Comparison of ENCODE assay signal across 9 mouse cellular contexts in the genomic region with DNA sequence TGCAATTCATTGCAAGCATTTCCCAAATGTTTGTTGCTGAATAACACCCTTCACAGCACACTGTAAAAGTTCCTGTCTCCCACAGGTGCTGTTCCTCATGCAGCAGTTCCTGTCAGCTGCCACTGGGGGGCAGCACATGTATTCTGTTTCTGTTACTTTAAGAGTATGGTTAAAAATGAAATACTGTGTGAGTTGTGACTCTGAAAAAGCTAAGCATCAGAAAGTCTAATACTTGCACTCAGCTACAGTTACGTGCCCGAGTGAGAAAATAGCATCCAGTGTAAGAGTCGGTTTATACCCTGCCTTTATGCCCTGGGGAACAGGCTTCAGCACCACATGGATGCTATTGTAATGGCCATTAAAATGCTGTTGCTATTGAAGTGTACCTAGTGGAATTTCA. TPM values are rescaled to one million over a fixed set of nuclear protein-coding genes. Genes with fewer than 3 reads are reported as not detected.
DNase-seq lines count a peak whose midpoint lies in the region; ATAC-seq lines count a peak whose summit lies in the region.
"Had no signal": no experiment of that assay in that cellular context is flagged by ENCODE, and none has a peak within 500 bp of the region (broad histone marks: within the 10 kb centered on the region; RNA-seq: fewer than 3 reads in every experiment).

No protein-coding gene starts in this region.

- H3K27ac ChIP-seq in liver, embryonic 12.5 days = no peak overlapping the region
- no peak overlapping the region for H3K27ac ChIP-seq in neural tube, embryonic 15.5 days (replicated peaks)
- H3K27ac ChIP-seq: heart, embryonic 15.5 days had no signal

- no peaks in the 10 kb centered on the region for H3K4me1 ChIP-seq in liver, embryonic 12.5 days
- no peaks in the 10 kb centered on the region for H3K4me1 ChIP-seq in neural tube, embryonic 15.5 days
- H3K4me1 ChIP-seq: heart, embryonic 15.5 days had no signal

- DNase-seq in liver = peak; percentile 26
- DNase-seq in Muller cell, postnatal 12 days (ENCODE audit: inconsistent ontology term) = peak; percentile 19
- peak; percentile 61 to 63 for DNase-seq in cerebellum, postnatal 36 days
- peak; percentile 45 to 62 for DNase-seq in frontal cortex, postnatal 36 days (ENCODE audit: low spot score in 2 of 2)
- DNase-seq in left cerebral cortex, postnatal 36 days (ENCODE audit: low spot score in 2 of 2) = peak; percentile 40 to 58
- no peak for DNase-seq in spleen, postnatal 14 days (ENCODE audit: low spot score in 2 of 2)

- intact Hi-C loops in left cerebral cortex, postnatal 36 days (cut with DNase I) = loop anchor here (5.0 kb wide), 1 partner anchor 802 kb away; no protein-coding TSS in a partner anchor

- no peaks in the 10 kb centered on the region for H3K27me3 ChIP-seq in liver, embryonic 12.5 days (replicated peaks)
- H3K27me3 ChIP-seq in neural tube, embryonic 15.5 days (replicated peaks) = no peaks in the 10 kb centered on the region
- H3K27me3 ChIP-seq: heart, embryonic 15.5 days had no signal

- no peak overlapping the region for H3K4me2 ChIP-seq in liver, embryonic 12.5 days
- no peak overlapping the region for H3K4me2 ChIP-seq in neural tube, embryonic 15.5 days
- H3K4me2 ChIP-seq: heart, embryonic 15.5 days had no signal

- 41% methylated on average over 3 of the region's 3 CpGs for WGBS in liver, embryonic 12.5 days (ENCODE audit: insufficient replicate concordance)
- 25% methylated on average over 3 of the region's 3 CpGs for WGBS in neural tube, embryonic 15.5 days

- H3K36me3 ChIP-seq in liver, embryonic 12.5 days = no peaks in the 10 kb centered on the region
- no peaks in the 10 kb centered on the region for H3K36me3 ChIP-seq in neural tube, embryonic 15.5 days
- H3K36me3 ChIP-seq: heart, embryonic 15.5 days had no signal

- H3K9ac ChIP-seq in liver, embryonic 12.5 days = no peak overlapping the region
- H3K9ac ChIP-seq in neural tube, embryonic 15.5 days (replicated peaks) = no peak overlapping the region
- H3K9ac ChIP-seq: heart, embryonic 15.5 days had no signal

- no peak overlapping the region for H3K4me3 ChIP-seq in liver, embryonic 12.5 days
- no peak overlapping the region for H3K4me3 ChIP-seq in neural tube, embryonic 15.5 days (replicated peaks)
- H3K4me3 ChIP-seq: heart, embryonic 15.5 days had no signal

- H3K9me3 ChIP-seq in liver, embryonic 12.5 days (replicated peaks) = no peaks in the 10 kb centered on the region
- no peaks in the 10 kb centered on the region for H3K9me3 ChIP-seq in neural tube, embryonic 15.5 days (replicated peaks)
- H3K9me3 ChIP-seq: heart, embryonic 15.5 days had no signal

- no peak for ATAC-seq in liver, embryonic 12.5 days
- ATAC-seq in neural tube, embryonic 15.5 days (ENCODE audit: low FRiP score) = peak; percentile 94

RNA-seq across cellular contexts. Expression of gene Hcn1, which starts 52.0 kb away (rescaled TPM):
- 0.02 and 0.04 TPM in 2 replicates for polyA plus RNA-seq in liver, embryonic 12.5 days (2016; fragmentation: Nextera tagmentation; extraction: Ambion mirVana)
- 10 to 100 TPM; 36.7 to 42.1 TPM for total RNA-seq in left cerebral cortex, postnatal 36 days (2021)
- 0.68 and 1.2 TPM in 2 replicates for polyA plus RNA-seq in neural tube, embryonic 15.5 days (2015; fragmentation: Nextera tagmentation; extraction: Ambion mirVana)

Comparison
In these comparisons a context has a peak if more than half of its experiments do, and no peak if none do; other contexts are left out.
1. DNase-seq: peak in liver (single experiment), Muller cell, postnatal 12 days (single experiment), cerebellum, postnatal 36 days (2 of 2), frontal cortex, postnatal 36 days (2 of 2) and left cerebral cortex, postnatal 36 days (2 of 2); none in spleen, postnatal 14 days (0 of 2).